9 mouse cellular contexts compared by ENCODE assay signal in genomic region chr15:86277428-86277827, GRCm38 (mm10).
DNase-seq lines count a peak whose midpoint lies in the region; ATAC-seq lines count a peak whose summit lies in the region.
"Had no signal": no experiment of that assay in that cellular context is flagged by ENCODE, and none has a peak within 500 bp of the region (broad histone marks: within the 10 kb centered on the region; RNA-seq: fewer than 3 reads in every experiment).

No protein-coding gene starts in this region.

- peak overlapping the region; percentile 37; the same call in 1 of the 2 replicates for H3K9ac ChIP-seq in midbrain, embryonic 13.5 days (replicated peaks)
- H3K9ac ChIP-seq: embryonic facial prominence, embryonic 15.5 days had no signal

- H3K27ac ChIP-seq in forebrain, embryonic 10.5 days: peak overlapping the region; percentile 79
- peak overlapping the region; percentile 54 for H3K27ac ChIP-seq in midbrain, embryonic 13.5 days
- H3K27ac ChIP-seq: embryonic facial prominence, embryonic 15.5 days had no signal

- H3K27me3 ChIP-seq in forebrain, embryonic 10.5 days (ENCODE audit: poor library complexity, severe bottlenecking): peaks cover 92% of the 10 kb centered on the region
- peaks cover 25% of the 10 kb centered on the region for H3K27me3 ChIP-seq in midbrain, embryonic 13.5 days
- H3K27me3 ChIP-seq: embryonic facial prominence, embryonic 15.5 days had no signal

- H3K4me1 ChIP-seq in forebrain, embryonic 10.5 days: peaks cover 57% of the 10 kb centered on the region
- H3K4me1 ChIP-seq in midbrain, embryonic 13.5 days (replicated peaks): peaks cover 64% of the 10 kb centered on the region

- no peaks in the 10 kb centered on the region for H3K9me3 ChIP-seq in forebrain, embryonic 10.5 days
- no peaks in the 10 kb centered on the region for H3K9me3 ChIP-seq in midbrain, embryonic 13.5 days
- H3K9me3 ChIP-seq: embryonic facial prominence, embryonic 15.5 days had no signal

- peak overlapping the region; percentile 30 for H3K4me3 ChIP-seq in forebrain, embryonic 10.5 days
- no peak overlapping the region for H3K4me3 ChIP-seq in midbrain, embryonic 13.5 days (replicated peaks)
- H3K4me3 ChIP-seq: embryonic facial prominence, embryonic 15.5 days had no signal

- peak overlapping the region; percentile 38 for H3K4me2 ChIP-seq in midbrain, embryonic 13.5 days (replicated peaks)
- H3K4me2 ChIP-seq: embryonic facial prominence, embryonic 15.5 days had no signal

- intact Hi-C loops in left cerebral cortex, postnatal 14 days (cut with DNase I): no loop called here

- WGBS in forebrain, embryonic 10.5 days: 57% methylated on average over 15 of the region's 15 CpGs
- 25% methylated on average over 15 of the region's 15 CpGs for WGBS in midbrain, embryonic 13.5 days

- no peaks in the 10 kb centered on the region for H3K36me3 ChIP-seq in forebrain, embryonic 10.5 days (replicated peaks)
- H3K36me3 ChIP-seq in midbrain, embryonic 13.5 days: no peaks in the 10 kb centered on the region
- H3K36me3 ChIP-seq: embryonic facial prominence, embryonic 15.5 days had no signal

- DNase-seq in forebrain, embryonic 10.5 days (ENCODE audit: extremely low spot score, low spot score): peak; percentile 36
- DNase-seq in frontal cortex, postnatal 14 days (ENCODE audit: low spot score in 2 of 2): peak; percentile 48 to 57
- DNase-seq in left cerebral cortex, postnatal 14 days (ENCODE audit: low spot score in 2 of 2): peak; percentile 69 to 85
- no peak for DNase-seq in spleen, postnatal 10 days (ENCODE audit: low spot score in 2 of 2)
- DNase-seq in ovary, postnatal 14 days (ENCODE audit: low spot score): no peak
- no peak for DNase-seq in thymus, adult 18-20 months
- no peak for DNase-seq in urinary bladder, postnatal 4 days (ENCODE audit: low spot score in 2 of 2)

- peak; percentile 44 for ATAC-seq in midbrain, embryonic 13.5 days

Comparison
In these comparisons a context has a peak if more than half of its experiments do, and no peak if none do; other contexts are left out.
1. DNase-seq: peak in forebrain, embryonic 10.5 days (single experiment), frontal cortex, postnatal 14 days (2 of 2) and left cerebral cortex, postnatal 14 days (2 of 2); none in spleen, postnatal 10 days (0 of 2), ovary, postnatal 14 days (single experiment), thymus, adult 18-20 months (0 of 2) and urinary bladder, postnatal 4 days (0 of 2).